Mouse (Mus musculus): ENCODE data around the gene Rai1. TPM values are rescaled to one million over a fixed set of nuclear protein-coding genes. Genes with fewer than 3 reads are reported as not detected.
A peak's percentile ranks its signal among the peaks of the same experiment; 100 is the strongest.

The Rai1 gene
- polyA plus RNA-seq, 1 experiment from 2014 or later = 26.9 TPM

DNA sequence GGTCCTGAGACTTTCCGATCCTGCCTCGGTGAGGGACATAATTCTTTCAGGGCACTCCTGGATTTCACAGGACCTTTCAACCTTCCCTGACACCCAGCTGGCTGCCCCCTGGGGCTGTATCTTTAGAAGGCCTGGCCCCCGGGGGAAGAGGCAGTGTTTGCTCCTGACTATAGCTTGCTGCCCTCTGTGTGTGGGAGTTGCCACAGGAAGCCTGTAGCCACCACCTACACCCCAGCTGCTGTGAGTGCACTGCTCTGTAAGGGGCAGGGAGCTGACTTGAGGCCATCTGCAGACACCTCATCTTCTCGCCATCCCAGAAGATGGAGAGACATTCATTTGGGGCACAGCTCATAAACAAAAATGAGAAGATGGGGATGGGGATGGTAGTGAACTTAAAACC is 127.1 kb downstream of the Rai1 start:
- H3K27me3 ChIP-seq = no peaks in the 10 kb centered on the region
- no peak overlapping the region for H3K4me3 ChIP-seq
- H3K36me3 ChIP-seq (ENCODE audit: poor library complexity, severe bottlenecking) = peaks cover 32% of the 10 kb centered on the region
- H3K9ac ChIP-seq = no peak overlapping the region
- 49% methylated on average over 4 of the region's 4 CpGs for WGBS
- no peak for ATAC-seq
- H3K9me3 ChIP-seq (replicated peaks) = no peaks in the 10 kb centered on the region
- H3K4me1 ChIP-seq = peaks cover 8% of the 10 kb centered on the region
- no peak overlapping the region for H3K27ac ChIP-seq
- no peak overlapping the region for H3K4me2 ChIP-seq

DNA sequence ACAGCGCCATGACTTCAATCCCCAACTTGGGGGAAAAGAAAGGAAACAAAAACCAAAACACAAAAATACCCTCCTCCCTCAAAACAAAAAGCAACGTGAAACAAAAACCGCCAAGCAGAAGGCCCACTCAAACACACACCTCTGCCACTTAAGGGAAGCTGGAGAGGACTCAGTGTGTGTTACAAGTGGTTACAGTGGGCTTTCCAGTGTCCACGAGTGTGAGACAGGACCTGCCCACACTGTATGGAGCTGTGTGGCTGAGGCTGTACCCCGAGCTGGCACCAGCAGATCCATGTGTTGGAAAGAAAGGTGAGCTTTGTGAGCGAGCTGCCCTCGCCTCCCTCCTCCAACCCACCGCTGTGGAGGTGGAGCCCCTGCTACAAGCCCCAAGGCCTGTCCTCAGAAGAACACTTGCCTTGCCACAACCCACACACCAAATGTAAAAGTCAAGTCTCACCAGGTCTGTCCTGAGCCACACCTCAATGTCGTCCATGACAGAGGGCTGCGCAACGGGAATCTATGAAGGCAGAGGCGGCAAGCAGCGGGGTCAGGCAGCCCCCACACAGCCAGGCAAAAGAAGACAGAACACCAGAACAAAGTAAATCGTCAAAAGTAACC is 127.7 kb downstream of the Rai1 start:
- Histone ChIP-seq H3K4me1 (peaks cover 8% of the 10 kb centered on the region), H3K9ac (no peak overlapping the region), H3K4me2 (no peak overlapping the region), H3K27me3 (no peaks in the 10 kb centered on the region), H3K9me3 (replicated peaks) (no peaks in the 10 kb centered on the region), H3K27ac (no peak overlapping the region), H3K36me3 (ENCODE audit: poor library complexity, severe bottlenecking) (peaks cover 35% of the 10 kb centered on the region), H3K4me3 (no peak overlapping the region)
- ATAC-seq = no peak
- 81% methylated on average over 14 of the region's 14 CpGs for WGBS

DNA sequence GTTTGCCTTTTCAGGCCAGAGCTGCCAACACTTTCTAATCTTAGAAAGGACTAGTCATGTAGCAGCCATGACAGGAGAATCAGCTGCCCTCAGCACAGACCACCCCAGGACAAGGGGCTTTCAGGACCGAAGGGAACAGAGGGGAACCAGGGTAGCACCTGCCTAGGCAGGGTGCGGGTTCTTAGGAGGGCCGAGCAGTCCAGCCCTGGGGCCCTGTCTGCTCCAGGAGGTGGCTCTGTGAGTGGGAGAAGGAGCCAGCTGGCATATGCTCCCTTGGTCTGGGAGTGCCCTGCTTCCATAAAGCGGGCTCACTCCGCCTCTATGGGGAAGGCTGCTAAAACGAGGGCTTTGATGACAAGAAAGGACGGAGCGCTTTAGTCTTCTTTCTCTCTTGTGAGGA is 128.4 kb downstream of the Rai1 start:
- Histone ChIP-seq H3K36me3 (ENCODE audit: poor library complexity, severe bottlenecking) (peaks cover 33% of the 10 kb centered on the region), H3K4me2 (no peak overlapping the region), H3K27ac (no peak overlapping the region; the same call in 1 of the 2 replicates), H3K27me3 (no peaks in the 10 kb centered on the region), H3K9ac (0 out of 2 replicates have a peak overlapping the region, but pooled peaks have one; percentile 35), H3K4me3 (no peak overlapping the region), H3K9me3 (replicated peaks) (no peaks in the 10 kb centered on the region), H3K4me1 (peaks cover 8% of the 10 kb centered on the region)
- ATAC-seq = 0 out of 2 replicates have a peak, but pooled peaks have one; percentile 41
- 55% methylated on average over 8 of the region's 8 CpGs for WGBS

DNA sequence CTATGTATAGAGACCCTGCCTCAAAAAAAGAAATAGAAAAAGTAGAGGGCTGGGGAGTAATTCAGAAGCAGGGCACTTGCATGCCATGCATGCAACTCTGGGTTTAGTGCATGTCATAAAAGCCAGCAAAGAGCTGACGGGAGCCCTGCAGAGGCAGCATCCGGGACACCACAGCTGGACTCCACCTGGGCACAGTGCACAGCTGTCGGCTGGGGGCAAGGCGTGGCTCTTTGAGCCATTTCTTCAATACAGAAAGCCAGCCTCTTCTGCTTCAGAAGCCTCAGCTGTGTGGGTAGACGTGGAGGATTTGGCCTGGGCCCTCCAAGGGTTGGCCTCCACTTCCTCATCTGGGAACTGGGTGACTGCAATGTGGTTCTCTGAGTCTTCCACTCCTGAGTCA is 130.5 kb downstream of the Rai1 start:
- H3K4me1 ChIP-seq = peaks cover 8% of the 10 kb centered on the region
- peaks cover 26% of the 10 kb centered on the region for H3K36me3 ChIP-seq (ENCODE audit: poor library complexity, severe bottlenecking)
- 89% methylated on average over 5 of the region's 5 CpGs for WGBS
- H3K4me3 ChIP-seq = no peak overlapping the region
- no peaks in the 10 kb centered on the region for H3K9me3 ChIP-seq (replicated peaks)
- ATAC-seq = no peak
- H3K27ac ChIP-seq = no peak overlapping the region
- no peaks in the 10 kb centered on the region for H3K27me3 ChIP-seq
- H3K9ac ChIP-seq = no peak overlapping the region
- H3K4me2 ChIP-seq = no peak overlapping the region

DNA sequence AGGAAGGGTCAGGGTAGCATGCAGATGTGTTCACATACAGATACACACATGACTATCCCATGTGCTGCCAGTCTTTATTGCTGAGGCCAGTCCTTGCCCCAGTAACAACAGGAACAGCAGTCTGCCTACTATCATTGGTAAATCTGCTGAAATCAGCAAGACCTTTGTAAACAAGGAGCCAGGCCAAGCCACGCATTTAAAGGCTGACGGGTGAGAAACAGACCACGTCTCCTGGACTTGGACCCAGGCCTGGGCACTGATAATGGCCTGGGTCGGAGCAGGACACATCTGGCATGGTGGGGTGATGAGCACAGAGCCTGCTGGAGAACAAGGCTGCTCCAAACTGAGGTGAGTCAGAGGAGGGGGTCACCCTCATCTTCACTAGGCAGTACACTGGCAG is 135.7 kb downstream of the Rai1 start:
- Histone ChIP-seq H3K27me3 (no peaks in the 10 kb centered on the region), H3K4me1 (no peaks in the 10 kb centered on the region), H3K9ac (no peak overlapping the region), H3K36me3 (ENCODE audit: poor library complexity, severe bottlenecking) (peaks cover 47% of the 10 kb centered on the region), H3K4me3 (no peak overlapping the region), H3K9me3 (replicated peaks) (no peaks in the 10 kb centered on the region), H3K27ac (no peak overlapping the region), H3K4me2 (no peak overlapping the region)
- WGBS = 92% methylated on average over 4 of the region's 4 CpGs
- no peak for ATAC-seq

DNA sequence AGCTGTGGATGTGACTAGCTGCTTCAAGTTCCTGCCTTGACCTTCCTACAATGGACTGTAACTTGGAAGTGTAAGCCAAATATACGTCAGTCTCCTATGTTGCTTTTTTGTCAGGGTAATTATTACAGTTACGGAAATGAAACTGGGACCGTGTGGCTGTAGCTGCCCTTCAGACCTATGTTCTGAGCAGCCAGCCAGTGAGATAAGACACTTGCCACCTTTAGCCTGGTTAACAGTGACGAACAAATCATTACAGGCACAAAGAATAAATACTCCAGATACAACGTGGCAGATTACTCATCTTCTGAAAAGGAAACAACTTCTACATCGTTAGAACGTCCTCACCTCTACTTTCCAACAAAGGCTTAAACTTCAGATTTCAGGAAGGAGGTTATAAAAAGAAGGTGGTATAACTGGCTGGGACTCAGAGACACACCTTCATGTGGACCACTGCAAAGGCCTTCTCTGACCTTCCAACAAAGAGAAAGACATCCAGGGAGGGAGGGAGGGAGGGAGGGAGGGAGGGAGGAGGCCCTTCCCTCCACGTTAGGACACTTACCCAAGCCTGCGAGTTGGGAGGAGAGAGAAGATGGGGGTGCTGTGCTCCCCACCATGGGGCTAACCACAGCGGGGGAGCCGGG is 139.8 kb downstream of the Rai1 start:
- Histone ChIP-seq H3K4me3 (no peak overlapping the region), H3K27ac (no peak overlapping the region), H3K4me2 (no peak overlapping the region), H3K36me3 (ENCODE audit: poor library complexity, severe bottlenecking) (peaks cover 31% of the 10 kb centered on the region), H3K9me3 (replicated peaks) (no peaks in the 10 kb centered on the region), H3K4me1 (peaks cover 15% of the 10 kb centered on the region), H3K27me3 (no peaks in the 10 kb centered on the region), H3K9ac (no peak overlapping the region)
- no peak for ATAC-seq
- 72% methylated on average over 11 of the region's 11 CpGs for WGBS

DNA sequence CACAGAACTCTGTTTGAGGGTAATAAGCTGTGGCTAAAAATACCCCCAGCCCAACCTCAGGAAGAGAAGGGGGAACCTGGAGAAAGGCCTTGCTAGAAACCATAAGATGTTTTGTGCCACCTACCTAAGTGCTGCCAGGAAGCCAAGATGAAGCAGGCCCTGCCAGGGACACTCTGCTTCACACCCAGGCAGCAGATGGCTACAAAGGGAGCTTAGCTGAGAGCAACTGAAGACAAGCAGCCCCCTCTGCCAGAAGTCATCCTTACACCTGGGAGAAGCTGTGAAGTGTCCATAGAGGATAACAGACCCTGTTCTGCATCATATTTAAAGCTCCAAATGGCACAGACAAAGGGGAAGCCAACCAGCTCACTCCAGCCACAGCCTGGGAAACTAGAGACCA is 141.3 kb downstream of the Rai1 start:
- H3K36me3 ChIP-seq (ENCODE audit: poor library complexity, severe bottlenecking) = peaks cover 22% of the 10 kb centered on the region
- no peak for ATAC-seq

DNA sequence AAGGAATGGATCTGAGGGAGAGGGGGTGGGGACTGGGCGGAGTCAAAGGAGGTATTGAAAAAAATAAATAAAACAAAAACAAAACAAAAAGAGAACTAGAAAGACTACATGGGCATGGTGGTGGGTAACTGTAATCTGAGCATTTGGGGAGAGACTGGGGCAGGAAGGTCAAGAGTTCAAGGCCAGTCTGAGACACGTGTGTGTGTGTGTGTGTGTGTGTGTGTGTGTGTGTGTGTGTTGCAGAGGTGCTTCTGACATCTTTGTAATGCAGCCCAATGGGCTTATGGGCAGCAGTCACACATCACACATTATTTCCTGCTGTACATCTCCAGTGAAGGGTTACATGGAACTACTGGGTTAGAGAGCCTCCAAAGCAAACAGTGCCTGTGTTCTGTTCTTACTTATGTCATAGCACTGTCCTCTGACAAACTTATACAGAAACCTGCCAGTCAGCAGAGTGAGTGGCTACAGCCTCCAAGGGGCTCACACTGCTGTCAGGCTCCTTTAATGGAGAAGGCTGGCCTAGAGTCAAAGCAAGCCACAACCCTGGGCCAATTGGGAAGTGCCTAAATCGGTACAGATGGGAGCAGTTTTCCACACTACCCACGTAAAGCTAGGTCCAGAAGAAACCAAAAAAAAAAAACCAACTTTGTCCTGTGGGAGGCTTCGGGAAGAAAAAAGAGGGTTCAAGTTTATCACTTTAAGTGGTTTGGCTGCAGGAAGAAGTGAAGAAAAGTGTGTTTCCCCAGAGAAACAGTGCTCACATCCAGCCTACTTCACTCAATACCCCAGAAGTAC is 143.1 kb downstream of the Rai1 start:
- no peak for ATAC-seq
- Histone ChIP-seq H3K9me3 (replicated peaks) (no peaks in the 10 kb centered on the region), H3K4me3 (no peak overlapping the region), H3K4me2 (no peak overlapping the region; the same call in 1 of the 2 replicates), H3K9ac (no peak overlapping the region), H3K27me3 (no peaks in the 10 kb centered on the region), H3K27ac (peak overlapping the region; percentile 77), H3K4me1 (peaks cover 15% of the 10 kb centered on the region), H3K36me3 (ENCODE audit: poor library complexity, severe bottlenecking) (peaks cover 9% of the 10 kb centered on the region; the same call in 1 of the 2 replicates)
- 60% methylated on average over 5 of the region's 5 CpGs for WGBS

More for the DNA sequence above, 141.3 kb downstream of the Rai1 start:
- peak overlapping the region; percentile 44; the same call in 1 of the 2 replicates for H3K27ac ChIP-seq
- no peaks in the 10 kb centered on the region for H3K27me3 ChIP-seq
- no peak overlapping the region for H3K4me3 ChIP-seq
- no peaks in the 10 kb centered on the region for H3K9me3 ChIP-seq (replicated peaks)
- peaks cover 15% of the 10 kb centered on the region for H3K4me1 ChIP-seq
- H3K9ac ChIP-seq = no peak overlapping the region
- H3K4me2 ChIP-seq = no peak overlapping the region

Small RNAs within 50 kb of the gene (microRNA-seq; reads per million reads assigned to microRNA genes)
- gene Mir6921 (not detected), gene Mir6922 (not detected)

Other genes with a start within 250 kb of the Rai1 start
- 41.9 and 44.7 TPM in 2 replicates for gene Med9, start 156.8 kb upstream of the Rai1 start, polyA plus RNA-seq (2015; fragmentation: Nextera tagmentation; extraction: Ambion mirVana)
- 0.53 and 0.63 TPM in 2 replicates for gene Rasd1, start 140.1 kb upstream of the Rai1 start, polyA plus RNA-seq (2015; fragmentation: Nextera tagmentation; extraction: Ambion mirVana)
- 4.3 and 7.0 TPM in 2 replicates for gene Pemt, start 58.5 kb upstream of the Rai1 start, polyA plus RNA-seq (2015; fragmentation: Nextera tagmentation; extraction: Ambion mirVana)
- gene Srebf1, start 117.6 kb downstream of the Rai1 start, polyA plus RNA-seq (2015; fragmentation: Nextera tagmentation; extraction: Ambion mirVana) = 52.1 and 56.7 TPM in 2 replicates
- gene Tom1l2, start 247.9 kb downstream of the Rai1 start, polyA plus RNA-seq (2015; fragmentation: Nextera tagmentation; extraction: Ambion mirVana) = 29.7 and 35.3 TPM in 2 replicates
- gene Drc3, start 248.3 kb downstream of the Rai1 start, polyA plus RNA-seq (2015; fragmentation: Nextera tagmentation; extraction: Ambion mirVana) = 3.1 and 5.8 TPM in 2 replicates

All from forebrain, embryonic 13.5 days (tissue).